Mouse (Mus musculus) hindbrain, embryonic 12.5 days (tissue): ENCODE results near the gene 2700081O15Rik. TPM values are rescaled to one million over a fixed set of nuclear protein-coding genes. Genes with fewer than 3 reads are reported as not detected.
A peak's percentile ranks its signal among the peaks of the same experiment; 100 is the strongest.
"Not testable (repeated sequence)": the region's sequence is repeated elsewhere in the genome, so short reads cannot be mapped to it uniquely, and the experiment has no call there.

Experiments used
- ATAC-seq: fragments of 200-750 bp; cut with Nextera tagmentation; 2 replicates; pipeline ENCODE4 v1.8.0; 2017; ENCODE audit warnings: moderate TSS enrichment; ENCODE audit not compliant: low FRiP score
- H3K27ac ChIP-seq: fragments of 300-500 bp; sonication (generic); 2 replicates; pipeline ENCODE4 v1.5.1; 2016; ENCODE audit warnings: mild to moderate bottlenecking
- H3K27me3 ChIP-seq: fragments of 300-500 bp; sonication (generic); 2 replicates; pipeline ENCODE4 v1.6.1; 2016; ENCODE audit warnings: mild to moderate bottlenecking
- H3K36me3 ChIP-seq: fragments of 300-500 bp; sonication (generic); 2 replicates; pipeline ENCODE4 v1.6.1; 2016; ENCODE audit warnings: mild to moderate bottlenecking
- H3K4me1 ChIP-seq: fragments of 300-500 bp; sonication (generic); 2 replicates; pipeline ENCODE4 v1.6.1; 2016
- H3K4me2 ChIP-seq: fragments of 300-500 bp; sonication (generic); replicated peaks from 2 replicates; pipeline ENCODE4 v1.6.1; 2016; ENCODE audit warnings: mild to moderate bottlenecking
- H3K4me3 ChIP-seq: fragments of 300-500 bp; sonication (generic); 2 replicates; pipeline ENCODE4 v1.5.1; 2016; ENCODE audit warnings: mild to moderate bottlenecking
- H3K9ac ChIP-seq: fragments of 300-500 bp; sonication (generic); 2 replicates; pipeline ENCODE4 v1.6.1; 2016; ENCODE audit warnings: mild to moderate bottlenecking, moderate library complexity
- H3K9me3 ChIP-seq: fragments of 300-500 bp; sonication (generic); replicated peaks from 2 replicates; pipeline ENCODE4 v1.6.1; 2016; ENCODE audit warnings: mild to moderate bottlenecking
- WGBS: fragments of 180-500 bp; shearing (Covaris S2); methylation state at CpG from one replicate; pipeline ENCODE4 v1.1.7; 2016; 5-methylcytosine and 5-hydroxymethylcytosine counted together
- polyA plus RNA-seq: library from polyadenylated mRNA; unstranded; fragments of >200 nt; fragmentation: Nextera tagmentation; extraction: Ambion mirVana; gene quantifications from 2 replicates; pipeline ENCODE4 v1.2.1, GENCODE M21; 2016

2700081O15Rik gene
- 18.0 and 20.1 TPM in 2 replicates for polyA plus RNA-seq

DNA sequence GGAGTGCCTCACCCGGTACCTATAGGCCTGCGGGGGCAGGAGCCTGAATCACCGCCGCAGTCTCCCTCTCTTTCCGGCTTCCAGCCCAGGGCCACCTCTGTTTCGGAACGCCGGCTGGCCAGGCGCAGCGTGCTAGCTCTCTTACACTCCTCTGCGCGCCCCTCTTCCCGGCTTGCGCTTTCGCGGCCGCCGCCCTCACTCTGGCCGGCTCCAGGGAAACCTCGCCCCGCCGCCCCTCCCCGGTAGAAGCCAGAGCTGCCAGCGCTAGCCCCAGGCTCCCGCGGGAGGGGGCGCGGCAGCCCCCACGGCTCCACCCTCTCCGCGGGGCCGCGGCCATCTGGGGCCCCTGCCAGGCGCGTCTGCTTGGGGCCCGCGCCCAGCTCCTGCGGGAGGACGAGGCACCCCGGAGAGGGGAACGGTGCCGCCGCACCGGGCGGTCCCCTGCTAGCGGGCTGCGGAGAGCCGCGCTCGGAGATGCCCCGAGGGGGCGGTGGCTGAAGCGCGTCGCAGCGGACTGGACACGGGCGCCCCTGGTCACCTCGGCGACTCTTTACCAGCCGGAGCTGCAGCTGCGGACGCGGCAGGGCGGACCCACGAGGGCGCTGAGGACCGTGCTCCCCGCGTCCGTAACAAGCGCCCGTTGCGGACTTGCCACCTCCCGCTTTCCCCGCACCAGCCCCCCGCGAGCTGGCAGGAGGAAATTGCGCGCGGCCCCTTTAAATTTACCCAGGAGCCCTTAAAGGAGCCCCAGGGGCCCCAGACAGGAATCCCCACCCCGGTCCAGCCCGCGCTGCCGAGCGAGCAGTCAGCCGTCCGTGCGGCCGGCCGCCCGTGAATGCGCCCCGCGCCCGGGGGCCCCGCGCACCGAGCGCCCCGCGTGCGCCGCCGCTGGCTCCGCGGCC lies at the start of gene 2700081O15Rik:
Gene 2700081O15Rik (plus strand): TSS at position 792 of the 902 bp plus-strand sequence.
- peak within 1 kb of the TSS; percentile 89 for H3K4me3 ChIP-seq
- under 1% methylated on average over 100 of the region's 107 CpGs for WGBS

DNA sequence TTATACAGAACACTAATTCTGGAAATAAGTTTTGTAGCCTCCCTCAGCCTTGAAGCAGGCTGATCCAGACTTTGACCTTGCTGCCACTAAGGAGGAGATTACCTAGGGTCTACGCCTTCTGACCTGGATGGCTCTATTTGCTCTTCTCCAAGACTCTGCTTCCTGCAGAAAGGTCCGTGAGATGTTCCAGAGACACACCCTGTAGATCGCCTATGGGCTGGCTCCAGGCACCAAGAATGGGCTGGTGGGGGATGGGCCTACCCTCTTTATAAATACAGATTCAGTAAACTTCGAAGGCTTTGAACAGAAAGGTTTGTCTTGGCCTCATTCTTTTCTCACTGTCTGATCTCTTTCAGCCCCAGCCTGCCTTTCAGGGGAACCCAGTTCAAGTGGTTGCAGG lies 48.0 kb upstream of the 2700081O15Rik start:
- H3K4me3 ChIP-seq, ATAC-seq, H3K27me3 ChIP-seq, H3K4me2 ChIP-seq, H3K27ac ChIP-seq, H3K4me1 ChIP-seq, H3K9ac ChIP-seq, H3K9me3 ChIP-seq: not testable (repeated sequence)
- 86% methylated on average over 4 of the region's 4 CpGs for WGBS
- peaks cover 77% of the 10 kb centered on the region for H3K36me3 ChIP-seq

More for the DNA sequence above, at the start of gene 2700081O15Rik:
- H3K4me1 ChIP-seq, result peaks cover 42% of the 10 kb centered on the region
- peak within 1 kb of the TSS; percentile 99 for H3K27ac ChIP-seq
- peak within 1 kb of the TSS; percentile 99 for H3K9ac ChIP-seq
- peak; percentile 64 for ATAC-seq
- peak within 1 kb of the TSS; percentile 76 for H3K4me2 ChIP-seq
- 0 out of 2 replicates have a peak, but pooled peaks cover 3% of the 10 kb centered on the region for H3K9me3 ChIP-seq
- no peaks in the 10 kb centered on the region; the same call in 1 of the 2 replicates for H3K27me3 ChIP-seq
- peaks cover 21% of the 10 kb centered on the region for H3K36me3 ChIP-seq

DNA sequence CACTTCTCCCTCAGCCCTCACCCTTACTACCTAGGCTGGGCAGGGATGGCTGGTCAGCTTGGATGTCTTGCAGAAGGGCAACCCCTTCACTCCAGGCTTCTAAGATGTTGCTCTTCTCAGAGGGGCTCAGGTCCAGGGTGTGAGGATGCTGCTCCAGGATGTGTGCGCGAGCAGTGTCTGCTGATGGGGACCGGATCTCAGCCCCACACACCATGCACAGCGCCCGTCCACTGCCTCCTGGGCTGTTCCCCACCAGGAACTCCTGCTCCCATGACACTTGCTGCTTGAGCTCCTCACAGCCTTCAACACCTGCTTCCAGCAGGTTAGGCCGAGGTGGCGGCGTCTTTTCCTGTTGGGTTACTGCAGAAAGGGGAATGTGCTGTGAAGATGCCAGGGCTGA lies 42.9 kb upstream of the 2700081O15Rik start:
- H3K27me3 ChIP-seq, result no peaks in the 10 kb centered on the region
- no peaks in the 10 kb centered on the region for H3K9me3 ChIP-seq
- H3K4me3 ChIP-seq, result no peak overlapping the region
- H3K4me1 ChIP-seq, result peaks cover 7% of the 10 kb centered on the region
- no peak overlapping the region for H3K9ac ChIP-seq
- H3K36me3 ChIP-seq, result peaks cover 72% of the 10 kb centered on the region
- WGBS, result 99% methylated on average over 8 of the region's 8 CpGs
- no peak for ATAC-seq
- H3K27ac ChIP-seq, result no peak overlapping the region
- H3K4me2 ChIP-seq, result no peak overlapping the region

DNA sequence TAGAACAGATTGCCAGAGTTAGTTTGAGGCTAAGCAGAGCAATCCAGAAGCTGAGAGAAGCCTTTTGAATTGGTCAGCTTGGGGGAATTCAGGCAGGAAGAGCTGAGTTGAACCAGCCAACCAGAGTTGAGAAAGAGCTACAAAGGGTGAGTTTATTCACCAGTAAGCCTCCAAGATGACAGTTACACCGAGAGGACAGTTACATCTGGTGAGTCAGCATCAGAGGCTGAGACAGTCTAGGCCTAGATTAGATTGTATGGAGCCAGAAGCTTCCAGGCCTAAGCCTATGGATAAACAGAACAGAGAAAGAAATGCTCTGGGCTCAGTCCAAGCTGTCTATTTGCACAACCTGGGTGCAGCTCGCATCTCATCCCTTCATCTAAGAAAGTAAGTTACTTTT lies 39.8 kb upstream of the 2700081O15Rik start:
- no peak for ATAC-seq
- Histone ChIP-seq H3K9ac (no peak overlapping the region), H3K9me3 (no peaks in the 10 kb centered on the region), H3K4me1 (peaks cover 29% of the 10 kb centered on the region), H3K4me3 (no peak overlapping the region), H3K27me3 (no peaks in the 10 kb centered on the region), H3K27ac (no peak overlapping the region), H3K4me2 (no peak overlapping the region), H3K36me3 (peaks cover 43% of the 10 kb centered on the region)
- 88% methylated on average over 2 of the region's 2 CpGs for WGBS

DNA sequence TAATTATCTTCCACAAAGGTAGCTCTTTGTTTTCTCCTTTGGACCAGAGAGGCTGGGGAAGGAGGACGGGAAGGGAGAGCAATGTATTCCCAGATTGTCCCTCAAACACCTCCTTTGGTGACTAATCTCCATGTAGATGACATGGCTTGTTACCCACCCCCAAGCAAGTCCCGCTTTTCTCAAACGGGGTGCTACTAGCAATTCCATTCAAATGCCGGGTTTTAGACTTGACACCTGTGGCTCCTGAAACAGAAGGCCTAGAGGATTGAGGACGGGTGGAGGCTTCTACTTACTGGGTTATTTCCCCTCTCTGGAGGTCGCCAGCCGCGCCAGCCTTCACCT lies 35.5 kb upstream of the 2700081O15Rik start:
- Histone ChIP-seq H3K9me3 (peaks cover 3% of the 10 kb centered on the region; the same call in 1 of the 2 replicates), H3K9ac (peak overlapping the region; percentile 95), H3K4me1 (peaks cover 42% of the 10 kb centered on the region), H3K4me2 (peak overlapping the region; percentile 78), H3K4me3 (peak overlapping the region; percentile 87), H3K27me3 (no peaks in the 10 kb centered on the region), H3K36me3 (peaks cover 8% of the 10 kb centered on the region), H3K27ac (peak overlapping the region; percentile 94)
- 2% methylated on average over 8 of the region's 8 CpGs for WGBS
- ATAC-seq, result no peak

DNA sequence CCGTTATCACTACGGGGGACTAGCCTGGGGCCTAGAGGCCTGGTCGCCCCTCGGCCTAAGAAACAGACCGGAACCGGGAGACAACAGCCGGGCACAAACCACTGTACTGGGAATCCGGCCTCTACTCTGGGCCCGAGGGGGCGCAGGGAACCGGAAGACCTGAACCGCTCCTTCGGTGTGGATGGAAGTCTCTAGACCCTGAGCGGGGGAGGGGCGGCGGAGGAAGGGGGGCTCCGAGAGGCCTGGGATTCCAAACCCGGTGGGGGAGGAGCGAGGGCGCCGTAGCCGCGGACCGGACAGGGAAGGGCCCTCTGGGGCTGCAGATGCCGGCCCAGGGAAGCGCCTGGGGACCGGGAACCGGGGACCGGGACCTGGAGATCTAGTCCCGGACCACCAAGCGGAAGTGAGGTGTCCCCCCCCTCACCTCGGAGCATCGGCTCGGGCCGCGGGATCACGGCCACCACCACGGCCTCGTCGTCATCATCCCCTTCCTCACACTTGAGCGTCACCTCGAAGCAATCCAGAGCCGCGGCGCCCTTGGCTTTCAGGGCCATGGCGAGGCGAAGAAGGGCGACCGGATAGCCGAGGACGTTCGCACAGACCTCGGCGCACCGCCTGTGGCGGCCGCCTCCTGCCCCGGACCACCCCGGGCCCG lies 35.0 kb upstream of the 2700081O15Rik start:
- under 1% methylated on average over 59 of the region's 60 CpGs for WGBS
- H3K4me2 ChIP-seq, result peak overlapping the region; percentile 78
- H3K4me1 ChIP-seq, result peaks cover 42% of the 10 kb centered on the region
- peaks cover 3% of the 10 kb centered on the region; the same call in 1 of the 2 replicates for H3K9me3 ChIP-seq
- no peaks in the 10 kb centered on the region for H3K27me3 ChIP-seq
- ATAC-seq, result peak; percentile 66
- H3K9ac ChIP-seq, result peak overlapping the region; percentile 95
- H3K4me3 ChIP-seq, result peak overlapping the region; percentile 87
- H3K36me3 ChIP-seq, result peaks cover 6% of the 10 kb centered on the region
- H3K27ac ChIP-seq, result peak overlapping the region; percentile 94

DNA sequence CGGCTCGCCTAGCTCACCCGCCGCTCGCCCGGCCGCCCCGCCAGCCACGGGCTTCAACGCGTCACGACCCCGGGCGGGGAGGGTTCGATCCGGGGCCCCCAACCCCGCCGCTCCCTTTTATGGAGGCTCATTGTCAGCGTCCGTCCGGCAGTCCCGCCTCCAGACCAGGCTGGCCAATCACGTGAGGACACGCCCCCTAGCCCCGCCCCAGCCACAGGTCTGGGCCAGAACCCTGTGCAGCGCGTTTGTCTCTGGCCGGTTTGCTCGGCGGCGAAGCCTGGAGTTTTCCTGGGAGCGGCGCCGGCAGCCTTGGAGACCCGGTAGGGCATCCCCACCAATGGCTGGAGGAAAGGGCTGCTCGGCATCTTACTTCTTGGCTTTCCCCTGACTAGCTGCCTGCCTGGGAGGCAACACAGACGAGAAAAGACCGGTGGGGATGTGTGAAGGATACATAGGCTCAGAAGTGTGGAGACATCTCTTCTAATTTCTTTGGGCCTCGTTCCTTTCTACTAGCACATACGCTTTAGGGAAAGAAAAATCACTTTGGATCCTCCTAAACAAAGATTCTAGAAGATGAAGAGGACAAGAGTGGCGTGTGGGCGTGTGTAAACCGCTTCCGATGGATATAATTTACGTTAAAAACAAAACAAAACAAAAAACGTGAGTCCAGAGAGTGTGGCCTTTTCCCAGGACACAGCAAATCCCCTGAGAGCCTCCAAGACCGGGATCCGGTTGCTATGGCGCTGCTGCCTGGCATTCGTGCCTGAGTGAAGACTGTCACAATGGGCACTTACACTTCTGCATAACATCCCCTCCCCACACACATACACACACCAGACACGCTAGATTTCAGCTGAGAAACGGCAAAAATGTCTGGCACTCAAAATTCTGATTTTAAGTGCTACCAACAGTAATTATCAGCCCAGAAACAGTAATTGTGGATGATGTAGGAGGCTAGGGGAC lies 34.2 kb upstream of the 2700081O15Rik start, which contains the start of gene Spindoc:
Gene Spindoc (minus strand): TSS at position 92 of the 963 bp plus-strand sequence.
- Histone ChIP-seq H3K9ac (peak within 1 kb of the TSS; percentile 95), H3K27ac (peak within 1 kb of the TSS; percentile 94), H3K4me3 (peak within 1 kb of the TSS; percentile 87), H3K36me3 (peaks cover 6% of the 10 kb centered on the region), H3K4me2 (peak within 1 kb of the TSS; percentile 78), H3K9me3 (peaks cover 3% of the 10 kb centered on the region; the same call in 1 of the 2 replicates), H3K4me1 (peaks cover 42% of the 10 kb centered on the region), H3K27me3 (no peaks in the 10 kb centered on the region)
- ATAC-seq, result peak; percentile 98
- WGBS, result 1% methylated on average over 33 of the region's 52 CpGs

DNA sequence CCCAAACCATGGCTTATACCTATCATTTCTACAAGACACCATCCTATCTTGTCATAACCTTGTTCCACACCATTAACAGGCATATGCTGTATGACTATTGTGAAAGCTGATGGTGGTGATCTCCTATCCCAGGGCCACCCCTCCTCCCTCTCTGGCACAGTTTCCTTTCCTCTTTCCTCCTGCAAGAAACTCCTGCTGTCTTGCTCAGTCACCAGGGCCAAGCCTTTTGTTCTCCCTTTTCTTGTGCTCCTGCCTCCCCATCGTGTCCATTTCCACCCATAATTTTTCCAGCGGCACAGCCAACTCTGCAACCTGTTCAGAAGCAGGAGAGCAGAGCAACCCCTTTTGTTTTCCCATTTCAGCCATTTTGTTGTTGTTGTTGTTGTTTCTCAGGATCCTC lies 31.4 kb upstream of the 2700081O15Rik start:
- no peak overlapping the region for H3K9ac ChIP-seq
- no peak overlapping the region for H3K27ac ChIP-seq
- WGBS, result 52% methylated on average over 2 of the region's 2 CpGs
- no peaks in the 10 kb centered on the region; the same call in 1 of the 2 replicates for H3K36me3 ChIP-seq
- no peak overlapping the region for H3K4me3 ChIP-seq
- H3K27me3 ChIP-seq, result no peaks in the 10 kb centered on the region
- no peak for ATAC-seq
- peaks cover 22% of the 10 kb centered on the region for H3K4me1 ChIP-seq
- H3K9me3 ChIP-seq, result peaks cover 11% of the 10 kb centered on the region; the same call in 1 of the 2 replicates
- no peak overlapping the region for H3K4me2 ChIP-seq

DNA sequence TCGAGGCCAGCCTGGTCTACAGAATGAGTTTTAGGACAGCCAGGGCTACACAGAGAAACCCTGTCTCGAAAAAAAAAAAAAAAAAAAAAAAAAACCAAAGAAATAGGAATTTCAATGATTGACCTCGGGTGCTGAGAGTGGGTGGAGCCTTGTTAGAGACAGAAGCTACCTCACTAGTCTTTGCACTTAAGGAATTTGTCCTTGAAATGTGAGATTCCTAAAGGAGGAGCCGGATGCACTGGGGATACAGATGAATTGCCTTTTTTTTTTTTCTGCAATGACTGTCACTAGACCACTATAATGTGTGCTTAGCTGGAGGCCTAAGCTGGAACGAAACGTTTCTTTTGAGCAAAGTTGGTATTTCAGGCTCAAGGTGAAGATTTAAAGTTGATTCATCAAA lies 28.9 kb upstream of the 2700081O15Rik start:
- Histone ChIP-seq H3K4me3 (no peak overlapping the region), H3K4me1 (peaks cover 11% of the 10 kb centered on the region), H3K4me2 (no peak overlapping the region), H3K27ac (no peak overlapping the region), H3K27me3 (no peaks in the 10 kb centered on the region), H3K9ac (no peak overlapping the region), H3K36me3 (no peaks in the 10 kb centered on the region; the same call in 1 of the 2 replicates), H3K9me3 (peaks cover 14% of the 10 kb centered on the region; the same call in 1 of the 2 replicates)
- no peak for ATAC-seq
- 88% methylated on average over 6 of the region's 6 CpGs for WGBS

DNA sequence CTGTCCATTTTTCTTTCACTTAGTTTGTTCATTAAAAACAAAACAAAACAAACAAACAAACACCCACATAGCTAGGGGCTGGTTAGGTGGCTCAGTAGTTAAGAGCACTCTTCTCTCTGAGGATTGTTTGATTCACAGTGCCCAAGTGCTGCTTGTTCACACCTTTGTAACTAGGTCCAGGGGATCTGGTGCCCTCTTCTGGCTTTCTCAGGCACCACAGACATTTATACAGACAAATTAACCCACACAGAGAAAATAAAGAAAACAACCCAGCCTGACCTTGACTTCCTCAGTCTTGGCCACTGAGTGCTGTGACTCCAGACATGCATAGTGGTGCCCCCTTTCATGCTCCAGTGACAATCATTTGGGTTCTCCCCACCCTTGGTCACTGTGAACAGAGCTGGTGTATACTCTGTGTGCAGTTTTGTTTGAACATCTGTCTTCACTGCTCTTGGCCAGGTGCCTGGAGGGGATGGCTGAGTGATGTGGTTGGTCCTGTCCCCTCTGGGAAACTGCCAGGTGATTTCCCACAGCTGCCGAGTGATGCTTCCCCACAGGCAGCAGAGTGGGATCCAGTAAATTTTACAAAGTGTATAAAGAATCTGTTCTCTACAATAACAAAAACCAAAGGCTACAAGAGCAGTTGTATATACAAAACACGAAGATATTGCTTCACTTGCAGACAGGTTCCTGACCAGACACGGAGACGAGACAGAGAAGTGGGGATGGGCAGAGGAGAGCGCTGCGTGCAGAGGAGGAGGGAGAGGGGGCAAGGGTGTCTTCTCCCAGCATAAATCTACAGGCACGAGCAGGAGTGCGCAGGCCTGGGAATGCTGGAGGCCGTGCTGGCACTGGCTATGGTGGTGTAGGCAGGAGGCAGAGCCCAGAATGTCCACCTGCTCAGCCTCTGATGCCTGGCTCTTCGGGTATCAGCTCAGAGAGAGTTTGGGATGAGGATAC lies 20.3 kb upstream of the 2700081O15Rik start:
- not testable (repeated sequence) for H3K27ac ChIP-seq, H3K9ac ChIP-seq, H3K27me3 ChIP-seq, ATAC-seq, H3K36me3 ChIP-seq, H3K4me2 ChIP-seq, H3K4me3 ChIP-seq, H3K9me3 ChIP-seq, H3K4me1 ChIP-seq
- WGBS, result 82% methylated on average over 9 of the region's 10 CpGs

DNA sequence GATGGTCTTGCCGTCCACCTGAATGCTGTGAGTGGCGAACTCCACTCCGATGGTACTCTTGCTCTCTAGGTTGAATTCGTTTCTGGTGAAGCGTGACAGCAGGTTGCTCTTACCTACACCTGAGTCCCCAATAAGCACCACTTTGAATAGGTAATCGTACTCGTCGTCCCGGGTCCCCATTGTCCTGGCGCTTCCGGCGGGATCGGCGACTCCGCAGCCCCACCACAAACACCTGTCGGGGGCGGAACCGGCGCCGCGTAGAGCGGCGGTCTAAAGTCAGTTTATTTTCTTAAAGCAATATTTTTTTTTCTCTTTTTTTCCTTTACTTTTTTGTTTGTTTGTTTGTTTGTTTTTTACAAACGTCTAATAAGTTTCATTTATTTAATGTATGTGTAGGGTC lies 18.5 kb upstream of the 2700081O15Rik start:
- not testable (repeated sequence) for H3K4me3 ChIP-seq, H3K9me3 ChIP-seq, H3K4me1 ChIP-seq, H3K27ac ChIP-seq, H3K4me2 ChIP-seq, H3K36me3 ChIP-seq, H3K9ac ChIP-seq, ATAC-seq, H3K27me3 ChIP-seq
- 36% methylated on average over 24 of the region's 24 CpGs for WGBS
